Mouse (Mus musculus): ENCODE results near the gene Gtpbp3. TPM values are rescaled to one million over a fixed set of nuclear protein-coding genes. Genes with fewer than 3 reads are reported as not detected.

The Gtpbp3 gene
- polyA plus RNA-seq, 1 experiment from 2014 or later: 7.1 TPM

DNA sequence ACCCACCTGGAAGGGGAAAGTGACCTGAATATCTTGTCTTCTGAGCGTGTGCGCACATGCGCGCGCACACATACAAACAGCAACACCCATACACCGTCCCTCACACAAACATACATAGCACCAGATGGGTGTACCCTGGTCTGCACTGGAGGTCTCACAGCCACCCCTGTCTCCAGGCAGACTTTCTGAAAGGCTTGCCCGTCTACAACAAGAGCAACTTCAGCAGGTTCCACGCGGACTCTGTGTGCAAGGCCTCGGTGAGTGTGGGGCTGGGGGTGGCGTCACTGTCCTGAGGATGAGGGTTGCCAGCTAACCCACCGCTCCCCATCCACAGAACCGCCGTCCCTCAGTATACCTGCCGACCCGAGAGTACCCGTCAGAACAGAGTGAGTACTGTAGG, 16.0 kb upstream of the Gtpbp3 start:
- Histone ChIP-seq H3K4me1 (ENCODE audit: control insufficient read depth, insufficient read depth, low read length) (peaks cover 9% of the 10 kb centered on the region), H3K27ac (ENCODE audit: low read length) (no peak overlapping the region), H3K4me2 (replicated peaks; ENCODE audit: low read depth, low read length) (no peak overlapping the region), H3K27me3 (ENCODE audit: control insufficient read depth, insufficient read depth, low read length) (no peaks in the 10 kb centered on the region), H3K36me3 (ENCODE audit: control insufficient read depth, insufficient read depth, low read length) (peaks cover 38% of the 10 kb centered on the region), H3K4me3 (ENCODE audit: low read depth, low read length) (no peak overlapping the region), H3K9ac (replicated peaks; ENCODE audit: low read depth, low read length) (no peak overlapping the region), H3K9me3 (ENCODE audit: control insufficient read depth, low read depth, low read length) (no peaks in the 10 kb centered on the region)
- WGBS: 95% methylated on average over 17 of the region's 17 CpGs
- ATAC-seq (ENCODE audit: insufficient number of reproducible peaks, insufficient read depth, low FRiP score, low read depth): no peak

DNA sequence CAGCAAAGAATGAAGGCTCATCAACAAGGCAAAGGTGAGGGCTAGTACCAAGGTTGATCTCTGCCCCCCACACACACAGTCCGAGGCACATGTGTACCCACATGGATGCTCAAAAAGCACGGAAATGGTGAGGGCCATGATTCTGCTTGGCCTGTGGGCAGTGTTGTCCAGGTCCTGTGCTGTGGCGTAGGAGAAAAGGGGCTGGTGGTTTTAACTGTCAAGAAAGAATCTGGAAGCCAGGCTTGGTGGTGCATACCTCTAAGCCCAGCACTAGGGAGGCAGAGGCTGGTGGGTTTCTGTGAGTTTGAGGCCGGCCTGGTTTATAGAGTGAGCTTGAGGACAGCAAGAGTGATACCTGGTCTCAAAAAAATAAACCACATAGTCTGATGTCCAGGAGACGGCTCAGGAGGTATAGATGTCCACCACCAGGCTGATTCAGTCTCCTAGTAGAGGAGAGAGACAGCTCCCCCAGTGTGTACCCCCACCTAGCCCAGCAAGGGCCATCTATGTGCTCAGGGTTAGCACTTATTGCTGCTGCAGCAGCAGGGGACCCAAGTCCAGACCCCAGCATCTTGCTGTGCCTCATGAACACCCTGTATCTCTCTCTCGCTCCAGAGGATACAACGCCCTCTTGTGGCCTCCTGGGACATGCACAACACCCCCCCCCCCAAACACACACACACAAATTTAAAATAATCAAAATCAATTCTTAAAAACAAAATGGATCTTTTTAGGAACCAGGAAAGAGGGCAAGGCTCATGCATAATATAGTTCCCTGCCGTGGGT, 15.1 kb upstream of the Gtpbp3 start:
- ATAC-seq (ENCODE audit: insufficient number of reproducible peaks, insufficient read depth, low FRiP score, low read depth): no peak
- Histone ChIP-seq H3K4me2 (replicated peaks; ENCODE audit: low read depth, low read length) (no peak overlapping the region), H3K36me3 (ENCODE audit: control insufficient read depth, insufficient read depth, low read length) (peaks cover 38% of the 10 kb centered on the region), H3K27me3 (ENCODE audit: control insufficient read depth, insufficient read depth, low read length) (no peaks in the 10 kb centered on the region), H3K4me3 (ENCODE audit: low read depth, low read length) (no peak overlapping the region), H3K4me1 (ENCODE audit: control insufficient read depth, insufficient read depth, low read length) (peaks cover 9% of the 10 kb centered on the region), H3K27ac (ENCODE audit: low read length) (no peak overlapping the region), H3K9me3 (ENCODE audit: control insufficient read depth, low read depth, low read length) (no peaks in the 10 kb centered on the region), H3K9ac (replicated peaks; ENCODE audit: low read depth, low read length) (no peak overlapping the region)
- 88% methylated on average over 8 of the region's 8 CpGs for WGBS

DNA sequence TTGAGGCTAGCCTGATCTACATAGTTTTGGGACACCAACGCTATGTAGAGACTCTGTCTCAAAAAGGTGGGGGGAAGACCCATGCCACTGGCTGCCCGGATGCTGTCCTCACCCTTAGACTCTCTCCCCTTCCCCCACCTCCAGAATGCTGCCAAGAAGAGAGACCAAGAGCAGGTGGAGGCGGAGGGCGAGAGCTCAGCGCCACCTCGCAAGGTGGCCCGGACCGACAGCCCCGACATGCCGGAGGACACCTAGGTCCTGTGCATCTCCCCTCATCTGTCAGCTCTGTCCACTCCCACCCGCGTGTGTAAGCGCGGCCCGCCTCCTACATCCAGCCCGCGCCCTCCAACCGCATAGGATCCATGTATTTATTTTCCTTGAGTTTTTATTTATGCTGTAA, 13.6 kb upstream of the Gtpbp3 start:
- Histone ChIP-seq H3K4me2 (replicated peaks; ENCODE audit: low read depth, low read length) (no peak overlapping the region), H3K27ac (ENCODE audit: low read length) (no peak overlapping the region), H3K36me3 (ENCODE audit: control insufficient read depth, insufficient read depth, low read length) (peaks cover 41% of the 10 kb centered on the region), H3K4me3 (ENCODE audit: low read depth, low read length) (no peak overlapping the region), H3K9ac (replicated peaks; ENCODE audit: low read depth, low read length) (no peak overlapping the region), H3K4me1 (ENCODE audit: control insufficient read depth, insufficient read depth, low read length) (peaks cover 9% of the 10 kb centered on the region), H3K9me3 (ENCODE audit: control insufficient read depth, low read depth, low read length) (no peaks in the 10 kb centered on the region), H3K27me3 (ENCODE audit: control insufficient read depth, insufficient read depth, low read length) (no peaks in the 10 kb centered on the region)
- no peak for ATAC-seq (ENCODE audit: insufficient number of reproducible peaks, insufficient read depth, low FRiP score, low read depth)
- WGBS: 89% methylated on average over 18 of the region's 18 CpGs

DNA sequence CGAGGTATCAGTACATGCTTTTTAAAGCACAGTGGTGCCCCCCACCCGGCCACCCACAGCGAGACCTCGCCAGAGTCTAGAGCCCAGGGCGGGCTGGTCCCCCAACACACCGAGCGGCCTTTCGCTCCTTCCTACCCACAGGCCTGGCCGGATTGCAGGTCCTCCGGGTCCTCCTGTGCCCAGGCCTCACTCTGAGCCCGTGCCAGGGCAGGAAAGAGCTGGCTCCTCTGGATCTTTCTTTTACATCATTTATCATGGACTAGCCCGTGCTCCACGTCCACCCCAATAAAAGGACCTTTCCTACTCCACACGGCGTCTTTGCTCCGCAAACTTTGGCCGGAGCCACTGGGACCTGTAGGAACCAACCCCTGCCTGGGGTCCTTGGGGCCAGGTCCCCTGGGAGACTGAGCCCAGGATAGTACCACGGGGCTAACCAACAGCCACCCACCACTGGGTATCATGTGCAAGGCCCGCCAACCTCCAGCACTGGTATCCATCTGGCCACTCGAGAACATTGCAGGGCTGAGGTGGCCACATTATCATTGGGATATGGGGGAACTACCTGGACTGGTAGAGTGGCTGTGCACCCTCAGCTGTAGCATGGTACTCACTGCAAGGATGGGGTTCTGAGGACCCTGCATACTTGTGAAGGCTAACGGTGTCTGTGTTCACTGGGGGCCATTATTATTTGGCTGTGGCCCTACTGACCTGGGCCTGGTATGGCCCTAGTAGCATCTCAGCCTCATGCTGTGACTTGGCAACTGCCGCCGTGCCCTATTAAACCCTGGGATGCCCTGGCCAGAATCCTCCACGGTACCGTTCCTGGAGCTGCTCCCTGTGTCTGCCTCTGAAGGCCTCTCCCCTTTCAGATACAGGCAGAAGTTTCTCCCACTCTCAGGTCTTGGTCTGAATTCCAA, 12.9 kb upstream of the Gtpbp3 start:
- no peak overlapping the region for H3K27ac ChIP-seq (ENCODE audit: low read length)
- 89% methylated on average over 25 of the region's 25 CpGs for WGBS
- H3K36me3 ChIP-seq (ENCODE audit: control insufficient read depth, insufficient read depth, low read length): peaks cover 43% of the 10 kb centered on the region
- no peak overlapping the region for H3K4me2 ChIP-seq (replicated peaks; ENCODE audit: low read depth, low read length)
- no peak for ATAC-seq (ENCODE audit: insufficient number of reproducible peaks, insufficient read depth, low FRiP score, low read depth)
- peaks cover 5% of the 10 kb centered on the region for H3K4me1 ChIP-seq (ENCODE audit: control insufficient read depth, insufficient read depth, low read length)
- no peaks in the 10 kb centered on the region for H3K9me3 ChIP-seq (ENCODE audit: control insufficient read depth, low read depth, low read length)
- H3K27me3 ChIP-seq (ENCODE audit: control insufficient read depth, insufficient read depth, low read length): no peaks in the 10 kb centered on the region
- H3K9ac ChIP-seq (replicated peaks; ENCODE audit: low read depth, low read length): no peak overlapping the region
- no peak overlapping the region for H3K4me3 ChIP-seq (ENCODE audit: low read depth, low read length)

DNA sequence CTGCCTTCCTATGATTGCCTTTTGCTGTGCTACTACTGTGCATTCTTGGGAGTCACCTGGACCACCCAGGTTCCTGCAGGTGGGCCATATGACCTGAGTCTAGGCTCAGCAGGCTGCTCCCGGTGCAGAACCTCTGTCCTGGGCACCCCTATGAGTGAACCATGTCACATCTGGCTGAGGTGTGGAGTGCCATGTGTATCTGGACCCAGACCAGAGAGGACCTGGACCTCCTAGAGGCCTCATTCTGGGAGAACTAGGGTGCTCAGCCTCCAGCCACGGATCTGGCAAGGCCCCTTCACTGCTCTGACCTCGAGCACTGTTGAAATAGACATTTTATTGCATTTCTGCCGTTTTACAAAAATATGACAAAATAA, 12.2 kb upstream of the Gtpbp3 start:
- Histone ChIP-seq H3K4me2 (replicated peaks; ENCODE audit: low read depth, low read length) (peak overlapping the region; percentile 62), H3K9me3 (ENCODE audit: control insufficient read depth, low read depth, low read length) (no peaks in the 10 kb centered on the region), H3K9ac (replicated peaks; ENCODE audit: low read depth, low read length) (peak overlapping the region; percentile 52; the same call in 1 of the 2 replicates), H3K4me1 (ENCODE audit: control insufficient read depth, insufficient read depth, low read length) (no peaks in the 10 kb centered on the region), H3K27ac (ENCODE audit: low read length) (peak overlapping the region; percentile 79; the same call in 1 of the 2 replicates), H3K36me3 (ENCODE audit: control insufficient read depth, insufficient read depth, low read length) (peaks cover 46% of the 10 kb centered on the region), H3K27me3 (ENCODE audit: control insufficient read depth, insufficient read depth, low read length) (no peaks in the 10 kb centered on the region), H3K4me3 (ENCODE audit: low read depth, low read length) (peak overlapping the region; percentile 57)
- 16% methylated on average over 4 of the region's 4 CpGs for WGBS
- ATAC-seq (ENCODE audit: insufficient number of reproducible peaks, insufficient read depth, low FRiP score, low read depth): no peak

DNA sequence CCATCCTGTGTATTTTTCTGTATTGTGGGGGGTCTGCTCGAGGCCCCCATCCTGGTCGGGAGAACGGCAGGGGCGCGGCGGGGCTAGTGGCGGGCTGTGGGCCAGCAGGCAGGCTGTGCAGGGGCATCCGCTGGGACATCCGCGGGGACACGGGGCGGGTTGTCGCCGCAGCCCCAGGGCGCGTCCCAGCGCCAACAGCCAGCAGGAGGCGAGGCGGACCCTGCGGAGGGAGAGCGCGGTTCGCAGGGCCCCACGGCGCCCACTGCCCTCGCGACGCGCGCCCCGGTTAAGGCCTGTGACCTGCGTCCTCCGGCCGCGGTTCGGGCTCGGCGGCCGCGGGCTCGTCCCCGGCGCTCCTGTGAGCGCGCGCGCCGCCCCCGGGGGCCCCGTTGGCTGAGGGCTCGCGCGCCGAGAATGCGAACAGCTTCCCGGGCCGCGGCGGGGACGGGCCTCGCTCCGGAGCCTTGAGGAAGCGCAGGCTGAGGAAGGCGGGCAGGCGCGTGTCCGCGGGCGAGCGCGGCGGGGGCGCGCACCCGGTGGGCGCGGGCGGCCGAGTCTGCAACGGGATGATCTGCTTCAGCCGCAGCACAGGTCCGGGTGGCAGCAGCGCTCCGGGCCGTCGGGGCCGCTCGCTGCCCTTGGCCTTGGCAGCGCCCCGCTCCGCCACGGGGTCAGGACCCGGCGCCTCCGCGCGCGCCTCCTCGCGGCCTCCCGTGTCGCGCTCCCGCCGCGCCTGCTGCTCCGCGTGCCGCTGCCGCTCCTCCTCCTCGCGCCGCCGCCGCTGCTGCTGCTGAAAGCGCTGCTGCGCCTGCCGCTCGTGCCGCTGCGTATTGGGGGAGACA, 11.6 kb upstream of the Gtpbp3 start:
- no peaks in the 10 kb centered on the region for H3K27me3 ChIP-seq (ENCODE audit: control insufficient read depth, insufficient read depth, low read length)
- H3K36me3 ChIP-seq (ENCODE audit: control insufficient read depth, insufficient read depth, low read length): peaks cover 49% of the 10 kb centered on the region
- no peaks in the 10 kb centered on the region for H3K4me1 ChIP-seq (ENCODE audit: control insufficient read depth, insufficient read depth, low read length)
- peak overlapping the region; percentile 79 for H3K27ac ChIP-seq (ENCODE audit: low read length)
- ATAC-seq (ENCODE audit: insufficient number of reproducible peaks, insufficient read depth, low FRiP score, low read depth): peak; percentile 69
- no peaks in the 10 kb centered on the region for H3K9me3 ChIP-seq (ENCODE audit: control insufficient read depth, low read depth, low read length)
- peak overlapping the region; percentile 62 for H3K4me2 ChIP-seq (replicated peaks; ENCODE audit: low read depth, low read length)
- under 1% methylated on average over 103 of the region's 121 CpGs for WGBS
- peak overlapping the region; percentile 57 for H3K4me3 ChIP-seq (ENCODE audit: low read depth, low read length)
- H3K9ac ChIP-seq (replicated peaks; ENCODE audit: low read depth, low read length): peak overlapping the region; percentile 52

DNA sequence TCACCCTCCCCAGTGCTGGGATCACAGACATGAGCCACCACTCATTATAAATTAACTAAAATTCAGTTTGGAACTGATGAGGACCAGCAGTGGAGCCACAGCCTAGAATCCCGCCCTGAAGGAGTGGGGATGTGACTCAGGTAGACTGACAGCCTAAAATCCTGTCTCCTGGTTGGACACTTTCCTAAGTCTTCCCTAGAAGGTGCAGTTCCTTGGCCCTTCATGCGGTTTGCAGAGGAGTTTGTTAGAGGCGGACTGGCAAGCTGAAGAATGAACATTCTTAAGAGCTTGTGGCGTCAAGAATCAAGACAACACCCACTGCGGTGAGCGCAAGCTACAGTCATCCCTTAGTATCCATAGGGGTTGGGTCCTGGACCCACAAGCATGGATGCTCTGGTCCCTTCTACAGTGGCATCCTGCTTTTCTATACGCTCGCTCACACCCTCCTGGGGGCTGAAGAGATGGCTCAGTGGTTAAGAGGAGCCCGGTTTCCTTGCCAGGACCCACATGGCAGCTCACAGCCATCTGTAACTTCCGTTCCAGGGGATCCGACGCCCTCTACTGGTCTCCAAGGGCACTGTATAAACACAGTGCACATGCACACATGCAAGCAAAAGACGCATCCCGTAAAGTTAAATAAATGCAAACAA, 10.6 kb upstream of the Gtpbp3 start:
- 53% methylated on average over 14 of the region's 14 CpGs for WGBS
- Histone ChIP-seq H3K4me3 (ENCODE audit: low read depth, low read length) (peak overlapping the region; percentile 57; the same call in 1 of the 2 replicates), H3K9ac (replicated peaks; ENCODE audit: low read depth, low read length) (0 out of 2 replicates have a peak overlapping the region, but pooled peaks have one; percentile 52), H3K36me3 (ENCODE audit: control insufficient read depth, insufficient read depth, low read length) (peaks cover 44% of the 10 kb centered on the region), H3K4me2 (replicated peaks; ENCODE audit: low read depth, low read length) (peak overlapping the region; percentile 62), H3K27ac (ENCODE audit: low read length) (no peak overlapping the region), H3K9me3 (ENCODE audit: control insufficient read depth, low read depth, low read length) (no peaks in the 10 kb centered on the region), H3K27me3 (ENCODE audit: control insufficient read depth, insufficient read depth, low read length) (no peaks in the 10 kb centered on the region), H3K4me1 (ENCODE audit: control insufficient read depth, insufficient read depth, low read length) (no peaks in the 10 kb centered on the region)
- no peak for ATAC-seq (ENCODE audit: insufficient number of reproducible peaks, insufficient read depth, low FRiP score, low read depth)
